ENCODE assay signal across 14 mouse cellular contexts in the genomic region with DNA sequence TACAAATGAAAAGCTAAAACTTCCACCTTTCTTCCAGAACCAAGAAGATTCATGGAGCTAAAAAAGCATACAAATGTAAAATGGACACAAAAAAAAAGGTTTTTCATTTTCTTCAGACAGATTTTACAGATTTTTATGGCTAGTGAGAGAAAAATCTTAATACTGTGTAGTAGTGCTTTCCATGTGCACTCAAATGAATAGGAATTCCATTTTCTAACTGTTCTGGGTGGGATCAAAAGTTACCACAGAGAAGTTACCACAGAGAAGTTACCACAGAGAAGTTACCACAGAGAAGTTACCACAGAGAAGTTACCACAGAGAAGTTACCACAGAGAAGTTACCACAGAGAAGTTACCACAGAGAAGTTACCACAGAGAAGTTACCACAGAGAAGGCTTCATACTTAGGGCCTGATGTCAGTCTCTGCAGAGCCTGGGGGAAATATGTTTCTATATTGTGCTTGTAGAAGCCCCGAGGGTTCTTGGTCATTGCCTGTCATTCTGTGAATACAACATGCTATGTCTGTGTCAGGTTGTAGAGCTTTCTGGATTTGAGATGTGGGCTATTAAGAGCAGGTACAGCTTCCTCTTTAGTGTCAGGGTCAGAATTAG.
"Had no signal": no experiment of that assay in that cellular context is flagged by ENCODE, and none has a peak within 500 bp of the region (broad histone marks: within the 10 kb centered on the region; RNA-seq: fewer than 3 reads in every experiment).

No protein-coding gene starts in this region.

- DNase-seq: kidney, adult 2 months; kidney, postnatal 25 days; layer of hippocampus, adult 9-11 months; left cerebral cortex, postnatal 4 days; lung, adult 2 months; lung, postnatal 14 days; lung, postnatal 4 days; right cerebral cortex, adult 18-20 months; right cerebral cortex, postnatal 14 days; right cerebral cortex, postnatal 4 days; thymus, postnatal 25 days had no signal

- ATAC-seq: intestine, postnatal 0 days; liver, embryonic 12.5 days; midbrain, embryonic 13.5 days had no signal
